Mouse (Mus musculus): ENCODE measurements around the gene Mat2b. TPM values are rescaled to one million over a fixed set of nuclear protein-coding genes. Genes with fewer than 3 reads are reported as not detected.

Gene Mat2b
- total RNA-seq, 2 experiments from 2014 or later = 59.1 to 60.7 TPM

- DNase-seq = no peak
- intact Hi-C loops (cut with DNase I) = no loop called here
Measured at GRCm38 (mm10) chr11:40682456-40682855, 12.5 kb downstream of the Mat2b start.

DNA sequence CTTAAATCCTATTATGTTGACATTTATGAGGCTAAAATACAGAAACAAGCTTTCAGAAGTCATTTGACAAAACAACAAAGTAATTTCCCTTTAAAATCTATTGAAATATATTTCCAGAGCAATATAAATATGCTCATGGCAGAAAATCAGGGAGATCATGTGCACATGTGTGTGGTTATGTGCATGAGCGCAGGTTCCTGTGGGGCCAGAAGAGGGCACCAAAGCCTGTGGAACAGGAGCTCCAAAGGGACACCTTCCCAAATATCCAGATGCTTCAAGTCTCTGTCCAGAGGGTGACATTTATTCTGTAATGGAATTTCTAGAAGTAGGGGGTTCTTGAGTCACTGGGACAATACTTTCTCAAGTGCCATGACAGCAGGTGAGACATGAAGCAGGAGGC is 17.8 kb downstream of the Mat2b start:
- intact Hi-C loops (cut with DNase I) = no loop called here

DNA sequence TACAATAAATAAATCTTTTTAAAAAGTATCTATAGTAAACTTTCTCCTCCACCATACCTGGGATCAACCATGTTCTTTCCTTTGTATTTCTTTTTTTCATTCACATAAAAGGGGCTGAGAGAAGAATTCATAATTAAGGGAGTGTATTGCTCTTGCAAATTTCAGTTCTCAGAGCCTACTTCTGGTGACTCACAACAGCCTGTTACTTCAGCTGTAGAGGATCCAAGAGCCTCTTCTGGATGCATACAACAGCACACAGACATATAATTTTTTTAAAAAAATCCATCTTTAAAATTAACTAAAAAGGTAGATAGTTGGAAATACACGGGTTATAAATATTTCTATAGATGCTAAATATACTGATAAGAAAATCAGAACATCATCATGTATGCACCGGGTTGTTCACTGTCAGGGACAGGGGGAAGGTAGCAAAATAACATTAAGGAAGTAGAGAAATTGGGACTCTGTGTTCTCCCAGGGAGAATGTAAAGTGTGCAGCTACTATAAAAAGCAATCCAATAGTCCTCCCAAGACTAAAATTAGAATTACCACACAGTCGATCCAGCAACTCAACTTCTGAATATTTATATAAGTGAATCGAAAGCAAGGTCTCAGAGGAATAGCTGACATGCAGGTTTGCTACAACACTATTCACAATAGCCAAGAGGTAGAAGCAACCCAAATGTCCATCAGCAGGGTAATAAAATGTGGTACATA is 19.8 kb downstream of the Mat2b start:
- intact Hi-C loops (cut with DNase I) = no loop called here
- no peak for DNase-seq

More for the DNA sequence above, 17.8 kb downstream of the Mat2b start:
- no peak for DNase-seq

DNA sequence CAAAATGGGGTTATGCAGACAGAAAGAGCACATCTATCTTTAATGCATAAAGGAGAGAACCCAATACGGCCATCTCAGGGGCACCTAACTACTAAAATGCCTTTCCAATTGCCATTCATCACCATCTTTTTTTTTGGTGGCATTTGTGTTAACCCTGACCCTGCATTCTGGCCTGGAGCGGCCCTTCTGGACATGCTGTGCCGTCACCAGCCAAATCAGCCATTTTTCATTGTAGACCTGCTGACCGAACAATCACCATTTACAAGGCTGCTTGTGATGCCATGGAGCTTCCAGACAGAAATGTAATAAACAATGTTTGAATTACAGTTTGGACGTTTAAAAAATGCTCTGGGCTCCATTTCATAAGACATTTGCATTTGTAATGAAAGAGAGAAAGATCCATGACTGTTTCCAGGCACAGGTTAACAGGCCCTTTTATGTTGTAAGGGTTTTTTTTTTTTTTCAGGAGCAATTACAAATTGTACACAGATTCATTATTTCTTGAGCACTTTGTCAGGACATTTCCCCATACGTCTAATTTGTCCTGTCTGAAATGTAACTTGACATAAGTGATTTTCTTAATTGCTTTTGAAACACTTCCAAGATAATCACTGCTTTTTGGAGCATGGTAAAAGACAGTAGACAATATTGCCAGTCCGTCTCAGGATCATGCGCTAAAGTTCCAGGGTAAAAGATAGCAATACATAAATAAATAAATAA is 45.1 kb downstream of the Mat2b start:
- DNase-seq = no peak
- intact Hi-C loops (cut with DNase I) = no loop called here

DNA sequence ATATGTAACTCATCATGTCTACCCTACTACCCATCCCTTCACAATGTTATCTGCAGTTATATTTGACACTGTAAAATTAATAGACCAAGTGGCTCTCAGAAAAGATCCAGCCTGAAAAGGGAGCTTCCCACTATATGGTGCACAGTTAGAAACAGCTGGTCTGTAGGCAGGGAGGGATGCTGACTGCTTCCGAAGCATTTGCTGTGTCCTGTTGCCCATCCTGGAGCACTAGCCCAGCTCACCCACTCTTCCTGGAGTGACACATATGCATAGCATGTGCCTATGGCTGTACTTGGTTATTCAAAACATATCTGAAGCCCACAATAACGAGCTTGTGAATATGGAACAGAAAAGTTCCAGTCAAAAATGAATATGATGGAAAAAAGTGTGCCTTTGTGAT is 47.8 kb downstream of the Mat2b start:
- DNase-seq = no peak
- intact Hi-C loops (cut with DNase I) = no loop called here

Other genes with a start within 250 kb of the Mat2b start
- under 1 TPM; 0.30 to 0.38 TPM for gene Hmmr, start 38.2 kb upstream of the Mat2b start, total RNA-seq (2021)
- 10 to 100 TPM in 1 of 2 experiments, 1 to 10 TPM in 1; 8.3 to 13.7 TPM for gene Nudcd2, start 38.5 kb upstream of the Mat2b start, total RNA-seq (2021)
- 100 to 1,000 TPM; 662 to 671 TPM for gene Ccng1, start 60.1 kb upstream of the Mat2b start, total RNA-seq (2021)